Mouse (Mus musculus): ENCODE results near the gene Eef2. TPM values are rescaled to one million over a fixed set of nuclear protein-coding genes. Genes with fewer than 3 reads are reported as not detected.

The Eef2 gene
- polyA plus RNA-seq, 1 experiment from 2014 or later: 615 TPM

DNA sequence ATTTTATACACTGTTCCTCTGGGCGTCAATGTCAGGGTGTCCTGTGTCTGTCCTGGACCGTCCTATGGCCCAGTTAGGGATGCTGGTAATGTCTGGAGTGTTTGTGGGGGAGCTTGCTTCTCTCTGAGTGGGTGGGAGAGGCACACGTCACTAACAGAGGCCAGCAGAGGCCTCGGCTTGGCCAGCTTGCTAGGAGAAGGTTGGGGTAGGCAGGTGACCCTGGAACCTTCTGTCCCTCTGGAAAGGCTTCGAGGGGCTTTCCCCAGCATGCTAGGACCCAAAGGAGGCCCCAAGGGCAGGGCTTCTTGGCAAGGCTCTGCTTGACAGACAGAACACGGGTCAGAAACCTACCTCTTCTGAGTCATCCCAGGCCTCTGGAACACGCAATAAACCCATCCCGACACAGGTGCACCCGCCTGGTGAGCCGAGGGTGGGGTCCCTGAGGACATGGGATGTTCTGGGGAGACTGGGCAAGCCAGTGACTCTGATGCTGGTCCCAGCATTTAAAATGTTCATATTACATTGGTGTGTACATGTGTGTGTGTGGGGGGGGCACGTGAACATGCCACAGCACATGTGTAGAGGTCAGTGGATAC is 20.1 kb downstream of the Eef2 start:
- H3K27me3 ChIP-seq: peaks cover 59% of the 10 kb centered on the region
- H3K4me2 ChIP-seq: no peak overlapping the region
- no peaks in the 10 kb centered on the region for H3K9me3 ChIP-seq
- 61% methylated on average over 11 of the region's 11 CpGs for WGBS
- no peak for ATAC-seq (ENCODE audit: insufficient number of reproducible peaks, low FRiP score, low TSS enrichment, low read depth)
- H3K4me3 ChIP-seq: no peak overlapping the region
- no peaks in the 10 kb centered on the region; the same call in 1 of the 2 replicates for H3K36me3 ChIP-seq
- H3K9ac ChIP-seq: no peak overlapping the region
- H3K4me1 ChIP-seq: peaks cover 24% of the 10 kb centered on the region
- H3K27ac ChIP-seq: no peak overlapping the region

- ATAC-seq (ENCODE audit: insufficient number of reproducible peaks, low FRiP score, low TSS enrichment, low read depth): no peak
- Histone ChIP-seq H3K4me3 (no peak overlapping the region), H3K9ac (no peak overlapping the region), H3K9me3 (no peaks in the 10 kb centered on the region), H3K4me1 (peaks cover 20% of the 10 kb centered on the region), H3K4me2 (no peak overlapping the region), H3K27me3 (peaks cover 59% of the 10 kb centered on the region), H3K36me3 (no peaks in the 10 kb centered on the region), H3K27ac (no peak overlapping the region)
- WGBS: 57% methylated on average over 6 of the region's 6 CpGs
Measured at GRCm38 (mm10) chr10:81197305-81197704, 20.9 kb downstream of the Eef2 start.

DNA sequence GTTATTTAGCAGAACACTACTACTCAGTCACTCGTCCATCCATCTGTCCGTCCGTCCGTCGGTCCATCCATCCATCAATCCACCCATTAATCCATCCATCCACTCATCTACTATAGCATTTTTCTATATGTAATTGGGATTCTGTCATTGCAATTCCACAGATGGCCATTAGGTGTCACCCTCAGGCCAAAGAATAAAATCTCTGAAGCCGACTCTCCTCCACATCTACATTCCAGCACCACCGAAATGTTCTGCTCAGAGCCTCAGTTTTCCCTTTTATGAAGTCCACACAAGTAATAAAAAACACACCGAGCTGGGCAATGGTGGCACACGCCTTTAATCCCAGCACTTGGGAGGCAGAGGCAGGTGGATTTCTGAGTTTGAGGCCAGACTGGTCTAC is 21.8 kb downstream of the Eef2 start:
- no peak overlapping the region for H3K4me3 ChIP-seq
- H3K4me2 ChIP-seq: no peak overlapping the region
- H3K9me3 ChIP-seq: no peaks in the 10 kb centered on the region
- no peak for ATAC-seq (ENCODE audit: insufficient number of reproducible peaks, low FRiP score, low TSS enrichment, low read depth)
- no peaks in the 10 kb centered on the region for H3K36me3 ChIP-seq
- WGBS: 1% methylated on average over 9 of the region's 9 CpGs
- H3K27ac ChIP-seq: no peak overlapping the region
- H3K4me1 ChIP-seq: peaks cover 14% of the 10 kb centered on the region
- H3K9ac ChIP-seq: no peak overlapping the region
- peaks cover 56% of the 10 kb centered on the region for H3K27me3 ChIP-seq

- no peaks in the 10 kb centered on the region for H3K9me3 ChIP-seq
- peaks cover 10% of the 10 kb centered on the region for H3K4me1 ChIP-seq
- no peaks in the 10 kb centered on the region for H3K36me3 ChIP-seq
- H3K4me2 ChIP-seq: no peak overlapping the region
- peaks cover 51% of the 10 kb centered on the region for H3K27me3 ChIP-seq
- H3K9ac ChIP-seq: no peak overlapping the region
- 85% methylated on average over 6 of the region's 6 CpGs for WGBS
- no peak for ATAC-seq (ENCODE audit: insufficient number of reproducible peaks, low FRiP score, low TSS enrichment, low read depth)
- H3K4me3 ChIP-seq: no peak overlapping the region
- H3K27ac ChIP-seq: no peak overlapping the region
Measured at GRCm38 (mm10) chr10:81198990-81199389, 22.6 kb downstream of the Eef2 start.

DNA sequence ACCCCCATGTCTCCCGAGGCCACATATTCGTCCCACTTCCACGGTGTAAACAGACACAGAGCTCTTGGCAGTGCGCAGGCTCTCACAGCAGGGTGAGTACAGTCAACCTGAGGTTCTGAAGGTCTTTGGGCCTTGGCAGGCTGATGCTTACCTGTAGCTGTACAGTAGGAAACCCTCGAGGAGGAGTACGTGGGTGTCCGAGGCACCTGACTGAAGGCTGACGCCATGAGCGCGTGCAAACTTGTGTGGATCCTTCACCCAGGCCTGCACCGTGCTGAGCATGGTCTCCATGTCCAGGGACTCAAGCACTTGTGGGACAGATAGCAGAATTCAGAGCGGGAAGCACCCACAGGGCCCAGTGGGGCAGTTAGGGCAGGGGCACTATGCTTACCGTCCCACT is 23.7 kb downstream of the Eef2 start:
- ATAC-seq (ENCODE audit: insufficient number of reproducible peaks, low FRiP score, low TSS enrichment, low read depth): no peak
- WGBS: 83% methylated on average over 13 of the region's 13 CpGs
- Histone ChIP-seq H3K27me3 (peaks cover 39% of the 10 kb centered on the region), H3K9ac (no peak overlapping the region), H3K4me2 (no peak overlapping the region), H3K27ac (no peak overlapping the region), H3K4me3 (no peak overlapping the region), H3K9me3 (no peaks in the 10 kb centered on the region), H3K36me3 (no peaks in the 10 kb centered on the region), H3K4me1 (0 out of 2 replicates have a peak, but pooled peaks cover 2% of the 10 kb centered on the region)

DNA sequence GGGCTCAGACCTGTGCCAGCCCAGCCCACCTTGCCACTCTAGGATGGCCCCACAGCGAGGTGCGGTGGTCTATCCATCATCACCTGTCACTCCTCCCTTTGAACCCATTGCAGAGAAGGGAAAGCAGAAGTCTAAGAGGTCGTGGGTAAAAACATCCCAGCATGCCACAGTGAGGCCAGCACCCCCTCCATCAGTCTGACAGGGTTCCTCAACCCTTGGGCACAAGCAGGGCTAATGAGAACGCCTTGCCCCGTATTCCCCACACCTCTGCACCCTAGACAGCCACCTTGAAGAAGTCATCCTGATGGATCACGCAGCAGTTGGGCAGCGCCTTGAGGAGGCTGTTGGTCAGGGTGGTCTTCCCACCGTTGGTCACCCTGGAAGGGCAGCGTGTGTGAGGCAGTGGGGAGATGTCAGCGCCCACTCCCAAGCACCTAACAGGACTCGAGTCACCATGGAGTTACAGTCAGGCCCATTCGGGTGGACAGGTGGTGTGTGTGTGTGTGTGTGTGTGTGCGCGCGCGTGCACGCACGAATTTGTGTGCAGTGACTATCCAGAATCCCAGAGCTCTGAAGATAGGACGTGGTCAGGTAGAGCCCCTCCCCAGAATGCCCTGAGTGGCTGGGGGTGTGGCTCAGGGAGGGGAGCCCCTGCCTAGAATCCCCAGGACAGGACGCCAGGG is 24.3 kb downstream of the Eef2 start:
- Histone ChIP-seq H3K4me3 (no peak overlapping the region), H3K36me3 (no peaks in the 10 kb centered on the region), H3K9me3 (no peaks in the 10 kb centered on the region), H3K4me1 (0 out of 2 replicates have a peak, but pooled peaks cover 2% of the 10 kb centered on the region), H3K9ac (no peak overlapping the region), H3K27ac (no peak overlapping the region), H3K27me3 (peaks cover 33% of the 10 kb centered on the region), H3K4me2 (no peak overlapping the region)
- 73% methylated on average over 20 of the region's 20 CpGs for WGBS
- ATAC-seq (ENCODE audit: insufficient number of reproducible peaks, low FRiP score, low TSS enrichment, low read depth): no peak

DNA sequence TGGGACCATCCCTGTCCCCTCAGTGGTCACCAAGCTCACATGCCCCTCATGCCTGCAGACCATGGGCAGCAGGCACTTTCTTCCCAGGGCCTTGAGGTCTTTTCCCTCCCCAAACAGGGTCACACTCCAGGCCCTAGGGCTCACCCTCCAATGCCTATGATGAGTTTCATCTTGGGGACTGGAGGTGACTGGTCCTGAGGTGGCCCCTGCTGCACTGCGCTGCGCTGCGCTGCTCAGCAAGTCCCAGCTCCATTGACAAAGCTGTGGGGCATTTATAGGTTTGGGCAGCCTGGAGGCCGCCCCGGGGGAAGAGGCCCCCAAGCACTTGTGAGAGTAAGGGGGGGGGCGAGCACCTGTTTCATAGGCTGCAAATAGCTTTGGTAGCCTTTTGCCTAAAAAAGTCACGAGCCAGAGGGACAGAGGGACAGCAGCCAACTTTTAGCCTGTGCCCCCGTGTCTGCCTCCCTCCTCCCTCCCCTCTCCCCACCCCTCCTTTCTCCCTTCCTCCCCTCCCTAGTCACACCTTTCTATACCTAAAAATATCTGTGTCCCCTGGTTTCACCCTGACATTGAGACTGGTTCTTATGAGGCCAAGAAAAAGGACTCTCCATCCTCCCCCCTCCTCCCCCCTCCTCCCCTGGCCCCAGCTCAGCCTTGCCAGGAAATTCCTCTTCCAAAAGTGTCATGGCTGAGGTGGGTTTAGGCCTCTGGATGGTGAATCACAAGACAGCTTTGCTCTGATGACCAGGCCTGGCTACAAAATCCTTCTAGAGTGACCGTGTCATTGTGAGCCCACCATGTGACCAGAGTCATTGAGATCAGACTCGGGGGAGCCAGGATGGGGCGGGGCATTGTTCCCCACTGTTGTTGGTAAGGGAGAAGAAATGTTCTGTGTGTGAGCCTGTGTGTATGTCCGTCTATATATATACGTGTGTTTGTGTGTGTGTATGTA is 25.7 kb downstream of the Eef2 start, which contains the start of gene Nmrk2:
TSS of gene Nmrk2 (minus strand) at position 245 of the 952 bp plus-strand sequence.
- Histone ChIP-seq H3K9ac (no peak within 1 kb of the TSS), H3K27me3 (peaks cover 23% of the 10 kb centered on the region), H3K4me1 (0 out of 2 replicates have a peak, but pooled peaks cover 2% of the 10 kb centered on the region), H3K36me3 (no peaks in the 10 kb centered on the region), H3K27ac (no peak within 1 kb of the TSS), H3K9me3 (no peaks in the 10 kb centered on the region), H3K4me3 (no peak within 1 kb of the TSS), H3K4me2 (no peak within 1 kb of the TSS)
- no peak for ATAC-seq (ENCODE audit: insufficient number of reproducible peaks, low FRiP score, low TSS enrichment, low read depth)
- WGBS: 61% methylated on average over 13 of the region's 13 CpGs

- no peaks in the 10 kb centered on the region for H3K36me3 ChIP-seq
- H3K9me3 ChIP-seq: no peaks in the 10 kb centered on the region
- no peak overlapping the region for H3K4me2 ChIP-seq
- peaks cover 17% of the 10 kb centered on the region for H3K27me3 ChIP-seq
- H3K4me3 ChIP-seq: no peak overlapping the region
- H3K27ac ChIP-seq: no peak overlapping the region
- no peak overlapping the region for H3K9ac ChIP-seq
- WGBS: 64% methylated on average over 8 of the region's 8 CpGs
- peak; percentile 4; the same call in 1 of the 2 replicates for ATAC-seq (ENCODE audit: insufficient number of reproducible peaks, low FRiP score, low TSS enrichment, low read depth)
- H3K4me1 ChIP-seq: 0 out of 2 replicates have a peak, but pooled peaks cover 2% of the 10 kb centered on the region
Measured at GRCm38 (mm10) chr10:81202978-81203720, 26.7 kb downstream of the Eef2 start.

DNA sequence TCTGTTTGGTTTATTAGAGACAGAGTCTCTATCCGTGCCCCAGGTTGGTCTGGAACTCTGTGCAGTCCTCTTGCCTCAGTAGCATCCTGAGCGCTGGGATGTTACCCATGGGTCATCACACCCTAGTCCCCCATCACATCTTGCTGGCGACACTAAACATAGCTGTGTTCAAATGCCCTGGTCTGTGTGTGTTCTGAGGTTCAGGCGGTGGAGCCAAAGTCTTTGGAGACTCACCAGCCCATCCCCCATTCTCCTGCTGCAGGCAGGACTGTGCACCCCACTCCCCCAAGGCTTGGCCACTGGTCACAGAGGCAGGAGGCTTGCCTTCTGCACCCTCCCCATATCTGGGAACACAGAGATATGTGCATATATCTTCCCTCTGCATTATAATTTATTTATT is 27.7 kb downstream of the Eef2 start:
- Histone ChIP-seq H3K9me3 (no peaks in the 10 kb centered on the region), H3K4me1 (0 out of 2 replicates have a peak, but pooled peaks cover 2% of the 10 kb centered on the region), H3K4me2 (no peak overlapping the region), H3K4me3 (no peak overlapping the region), H3K27ac (no peak overlapping the region), H3K36me3 (no peaks in the 10 kb centered on the region), H3K9ac (no peak overlapping the region), H3K27me3 (peaks cover 14% of the 10 kb centered on the region)
- 70% methylated on average over 4 of the region's 4 CpGs for WGBS
- no peak for ATAC-seq (ENCODE audit: insufficient number of reproducible peaks, low FRiP score, low TSS enrichment, low read depth)

GRCm38 (mm10) chr10:81210154-81210553 is 33.7 kb downstream of the Eef2 start:
- Histone ChIP-seq H3K36me3 (no peaks in the 10 kb centered on the region), H3K4me2 (no peak overlapping the region), H3K27ac (no peak overlapping the region), H3K4me1 (no peaks in the 10 kb centered on the region), H3K4me3 (no peak overlapping the region), H3K9me3 (no peaks in the 10 kb centered on the region), H3K27me3 (peaks cover 3% of the 10 kb centered on the region; the same call in 1 of the 2 replicates), H3K9ac (no peak overlapping the region)
- no peak for ATAC-seq (ENCODE audit: insufficient number of reproducible peaks, low FRiP score, low TSS enrichment, low read depth)
- 93% methylated on average over 5 of the region's 5 CpGs for WGBS

DNA sequence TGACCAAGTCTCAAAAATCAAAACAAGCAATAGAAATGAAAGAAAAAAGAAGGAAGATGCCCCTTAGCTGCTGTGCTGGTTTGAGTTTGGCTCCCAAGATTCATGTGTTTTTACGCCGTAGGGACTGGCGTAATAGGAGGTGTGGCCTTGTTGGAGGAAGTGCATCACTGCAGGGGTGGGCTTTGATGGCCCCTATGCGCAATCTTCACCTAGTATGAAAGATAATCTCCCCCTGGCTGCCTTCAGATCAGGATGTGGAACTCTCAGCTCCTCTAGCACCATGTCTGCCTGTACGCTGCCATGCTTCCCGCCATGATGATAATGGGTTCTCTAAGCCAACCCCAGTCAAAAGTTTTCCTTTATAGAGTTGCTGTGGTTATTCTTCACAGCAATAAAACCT is 39.8 kb downstream of the Eef2 start:
- Histone ChIP-seq H3K9ac (no peak overlapping the region), H3K27ac (no peak overlapping the region), H3K9me3 (no peaks in the 10 kb centered on the region), H3K4me3 (no peak overlapping the region), H3K27me3 (0 out of 2 replicates have a peak, but pooled peaks cover 9% of the 10 kb centered on the region), H3K36me3 (no peaks in the 10 kb centered on the region), H3K4me1 (peaks cover 3% of the 10 kb centered on the region; the same call in 1 of the 2 replicates), H3K4me2 (no peak overlapping the region)
- WGBS: 77% methylated on average over 6 of the region's 6 CpGs
- no peak for ATAC-seq (ENCODE audit: insufficient number of reproducible peaks, low FRiP score, low TSS enrichment, low read depth)

Data from limb, embryonic 15.5 days (tissue).